Mouse (Mus musculus) left cerebral cortex, postnatal 10 days (tissue): ENCODE measurements around the gene Pawr. TPM values are rescaled to one million over a fixed set of nuclear protein-coding genes. Genes with fewer than 3 reads are reported as not detected.

Experiments
- DNase-seq, 2 experiments: peaks; one replicate each; pipeline ENCODE4 v3.0.0; 2021 to 2022; ENCODE audit warnings: low spot score in 2 of 2, mixed read lengths in 1 of 2; ENCODE audit errors: extremely low spot score in 1 of 2
- intact Hi-C: fragments of 180-260 bp; cut with DNase I; formaldehyde crosslinking; loops from one replicate; pipeline ENCODE4 v1.15.1; 2025
- total RNA-seq, 2 experiments: library from RNA; stranded (reverse); gene quantifications; 2 replicates each; pipeline ENCODE4 v1.2.3; 2021

Pawr gene
- total RNA-seq, result 1 to 10 TPM; 1.8 to 2.5 TPM

- DNase-seq, result peak in 1 of 2 experiments; percentile 78
- intact Hi-C loops, result no loop called here
Measured at GRCm38 (mm10) chr10:108331784-108332561, at the start of gene Pawr. Gene Pawr (plus strand): TSS chr10:108332121.

GRCm38 (mm10) chr10:108282351-108282750 is 49.6 kb upstream of the Pawr start:
- intact Hi-C loops, result no loop called here
- DNase-seq, result no peak

GRCm38 (mm10) chr10:108283418-108283817 is 48.5 kb upstream of the Pawr start:
- no peak for DNase-seq
- intact Hi-C loops, result no loop called here

- no peak for DNase-seq
- intact Hi-C loops, result no loop called here
Measured at GRCm38 (mm10) chr10:108283837-108284236, 48.1 kb upstream of the Pawr start.

- no peak for DNase-seq
- intact Hi-C loops, result no loop called here
Measured at GRCm38 (mm10) chr10:108284445-108284844, 47.5 kb upstream of the Pawr start.

GRCm38 (mm10) chr10:108284977-108285376 is 46.9 kb upstream of the Pawr start:
- DNase-seq, result no peak
- intact Hi-C loops, result no loop called here

GRCm38 (mm10) chr10:108286658-108287437 is 45.1 kb upstream of the Pawr start:
- no peak for DNase-seq
- intact Hi-C loops, result no loop called here

- intact Hi-C loops, result no loop called here
- DNase-seq, result no peak
Measured at GRCm38 (mm10) chr10:108287438-108287801, 44.5 kb upstream of the Pawr start.

- DNase-seq, result no peak
- intact Hi-C loops, result no loop called here
Measured at GRCm38 (mm10) chr10:108290046-108290445, 41.9 kb upstream of the Pawr start.

GRCm38 (mm10) chr10:108291688-108292471 is 40.0 kb upstream of the Pawr start:
- intact Hi-C loops, result no loop called here
- no peak for DNase-seq

GRCm38 (mm10) chr10:108292651-108293050 is 39.3 kb upstream of the Pawr start:
- DNase-seq, result no peak
- intact Hi-C loops, result no loop called here

- DNase-seq, result no peak
- intact Hi-C loops, result no loop called here
Measured at GRCm38 (mm10) chr10:108293620-108294195, 38.2 kb upstream of the Pawr start.

GRCm38 (mm10) chr10:108294766-108295165 is 37.2 kb upstream of the Pawr start:
- intact Hi-C loops, result no loop called here
- no peak for DNase-seq

- intact Hi-C loops, result no loop called here
- DNase-seq, result no peak
Measured at GRCm38 (mm10) chr10:108296446-108296845, 35.5 kb upstream of the Pawr start.

- intact Hi-C loops, result no loop called here
- no peak for DNase-seq
Measured at GRCm38 (mm10) chr10:108298261-108298660, 33.7 kb upstream of the Pawr start.

GRCm38 (mm10) chr10:108298841-108299545 is 32.9 kb upstream of the Pawr start:
- intact Hi-C loops, result no loop called here

GRCm38 (mm10) chr10:108299828-108300227 is 32.1 kb upstream of the Pawr start:
- intact Hi-C loops, result loop anchor here (2.0 kb wide), 1 partner anchor 137 kb away; no protein-coding TSS in a partner anchor
- DNase-seq, result no peak

More at GRCm38 (mm10) chr10:108298841-108299545, 32.9 kb upstream of the Pawr start:
- no peak for DNase-seq

GRCm38 (mm10) chr10:108300843-108301242 is 31.1 kb upstream of the Pawr start:
- intact Hi-C loops, result loop anchor here (2.0 kb wide), 1 partner anchor 136 kb away; no protein-coding TSS in a partner anchor

More at GRCm38 (mm10) chr10:108300843-108301242, 31.1 kb upstream of the Pawr start:
- DNase-seq, result peak; percentile 59 to 86
